Comparison of ENCODE assay signal across 8 mouse cellular contexts in the genomic region with DNA sequence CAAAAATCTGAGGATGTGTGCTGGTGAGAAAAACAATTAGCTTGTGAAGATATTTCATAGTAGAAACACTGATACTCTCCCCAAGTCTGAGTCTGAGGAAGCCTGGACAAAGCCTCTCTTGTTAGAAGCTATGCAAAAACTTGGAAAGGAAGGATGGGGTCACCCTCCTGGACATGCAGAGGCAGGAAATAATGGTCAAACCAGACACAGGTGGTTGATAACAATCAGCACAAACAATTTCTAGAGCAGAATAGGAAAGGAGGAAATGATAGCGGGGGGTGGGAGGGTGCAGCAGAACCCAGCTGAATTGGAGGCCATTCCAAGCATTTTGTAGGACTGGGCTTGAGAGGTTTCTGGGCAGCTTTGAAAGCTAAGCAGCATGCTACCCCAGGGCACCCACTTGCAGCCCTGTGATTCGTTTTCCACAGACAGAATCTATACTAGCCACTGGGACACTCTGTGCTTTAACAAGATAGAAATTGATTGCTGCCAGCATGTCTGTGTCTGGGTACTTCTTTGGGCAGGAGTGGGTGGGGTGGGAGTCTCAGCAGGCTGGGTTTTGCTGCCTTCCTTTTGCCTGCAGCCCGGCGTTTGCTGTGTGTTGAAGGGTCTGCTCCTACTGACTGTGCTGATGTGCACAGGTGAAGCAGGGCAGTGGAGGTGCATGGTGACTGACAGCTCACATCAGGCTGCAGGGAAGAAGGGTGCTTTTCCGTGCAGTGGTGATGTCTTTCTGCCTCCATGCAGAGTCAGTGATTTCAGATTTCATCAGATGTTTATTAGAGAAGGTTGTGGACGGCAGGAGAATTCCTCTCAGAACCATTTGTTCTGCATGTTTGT. TPM values are rescaled to one million over a fixed set of nuclear protein-coding genes. Genes with fewer than 3 reads are reported as not detected.
DNase-seq lines count a peak whose midpoint lies in the region; ATAC-seq and TF ChIP-seq lines count a peak whose summit lies in the region.

No protein-coding gene starts in this region.

- no peak for ATAC-seq in neural tube, embryonic 12.5 days (ENCODE audit: low FRiP score, low read depth)
- ATAC-seq in intestine, embryonic 15.5 days, result no peak; the same call in 1 of the 2 replicates
- ATAC-seq in stomach, embryonic 15.5 days (ENCODE audit: insufficient read depth, low FRiP score, low read depth), result 0 out of 2 replicates have a peak, but pooled peaks have one; percentile 36

- no peak overlapping the region for H3K4me2 ChIP-seq in neural tube, embryonic 12.5 days (replicated peaks)
- peak overlapping the region; percentile 4; the same call in 1 of the 2 replicates for H3K4me2 ChIP-seq in intestine, embryonic 15.5 days (replicated peaks)
- H3K4me2 ChIP-seq in stomach, embryonic 15.5 days, result no peak overlapping the region

- no peak for DNase-seq in gastrocnemius, adult 2 months
- no peak for DNase-seq in gastrocnemius, adult 18-20 months (ENCODE audit: low spot score)
- no peak for DNase-seq in neural tube, embryonic 10.5 days (ENCODE audit: extremely low spot score, low spot score)
- no peak for DNase-seq in layer of hippocampus, postnatal 14 days (ENCODE audit: low spot score in 2 of 2)
- no peak for DNase-seq in gastrocnemius, postnatal 14 days

- no peaks in the 10 kb centered on the region for H3K27me3 ChIP-seq in neural tube, embryonic 12.5 days (replicated peaks)
- no peaks in the 10 kb centered on the region for H3K27me3 ChIP-seq in intestine, embryonic 15.5 days (replicated peaks)
- H3K27me3 ChIP-seq in stomach, embryonic 15.5 days (replicated peaks), result no peaks in the 10 kb centered on the region

- H3K9ac ChIP-seq in neural tube, embryonic 12.5 days, result 0 out of 2 replicates have a peak overlapping the region, but pooled peaks have one; percentile 18
- no peak overlapping the region for H3K9ac ChIP-seq in intestine, embryonic 15.5 days
- no peak overlapping the region for H3K9ac ChIP-seq in stomach, embryonic 15.5 days

- no peaks in the 10 kb centered on the region for H3K9me3 ChIP-seq in neural tube, embryonic 12.5 days
- H3K9me3 ChIP-seq in intestine, embryonic 15.5 days, result no peaks in the 10 kb centered on the region
- no peaks in the 10 kb centered on the region for H3K9me3 ChIP-seq in stomach, embryonic 15.5 days

- H3K36me3 ChIP-seq in neural tube, embryonic 12.5 days, result peaks cover 7% of the 10 kb centered on the region
- H3K36me3 ChIP-seq in intestine, embryonic 15.5 days, result peaks cover 25% of the 10 kb centered on the region
- peaks cover 13% of the 10 kb centered on the region for H3K36me3 ChIP-seq in stomach, embryonic 15.5 days

- WGBS in neural tube, embryonic 12.5 days, result 60% methylated on average over 6 of the region's 6 CpGs
- 35% methylated on average over 6 of the region's 6 CpGs for WGBS in intestine, embryonic 15.5 days
- 22% methylated on average over 6 of the region's 6 CpGs for WGBS in stomach, embryonic 15.5 days

- H3K4me1 ChIP-seq in neural tube, embryonic 12.5 days, result peaks cover 12% of the 10 kb centered on the region
- peaks cover 16% of the 10 kb centered on the region for H3K4me1 ChIP-seq in intestine, embryonic 15.5 days (replicated peaks)
- peaks cover 20% of the 10 kb centered on the region for H3K4me1 ChIP-seq in stomach, embryonic 15.5 days

- peak overlapping the region; percentile 79 for H3K27ac ChIP-seq in gastrocnemius, adult 2 months
- no peak overlapping the region for H3K27ac ChIP-seq in neural tube, embryonic 12.5 days
- H3K27ac ChIP-seq in intestine, embryonic 15.5 days, result peak overlapping the region; percentile 77
- H3K27ac ChIP-seq in stomach, embryonic 15.5 days, result peak overlapping the region; percentile 78

- H3K4me3 ChIP-seq in gastrocnemius, adult 2 months, result peak overlapping the region; percentile 19
- H3K4me3 ChIP-seq in neural tube, embryonic 12.5 days, result no peak overlapping the region
- H3K4me3 ChIP-seq in intestine, embryonic 15.5 days (replicated peaks), result no peak overlapping the region
- H3K4me3 ChIP-seq in stomach, embryonic 15.5 days (replicated peaks), result no peak overlapping the region

- intact Hi-C loops in gastrocnemius, adult 2 months (cut with DNase I), result loop anchor here (5.0 kb wide), 1 partner anchor 86 kb away; a partner anchor contains a TSS
- intact Hi-C loops in gastrocnemius, postnatal 14 days (cut with DNase I; ENCODE audit: low total_unique reads), result no loop called here

- TF ChIP-seq CTCF in gastrocnemius, adult 2 months (IDR thresholded peaks at IDR 0.05), result no peak

RNA-seq across cellular contexts. Expression of a gene that starts 33.3 kb away (rescaled TPM):
- total RNA-seq in gastrocnemius, adult 2 months (2021), result 1 to 10 TPM; 5.5 to 9.0 TPM
- 1 to 10 TPM; 2.5 to 3.9 TPM for total RNA-seq in gastrocnemius, adult 18-20 months (2021)
- 5.4 and 7.2 TPM in 2 replicates for polyA plus RNA-seq in neural tube, embryonic 12.5 days (2016; fragmentation: Nextera tagmentation; extraction: Ambion mirVana)
- polyA plus RNA-seq in intestine, embryonic 15.5 days (2015; fragmentation: Nextera tagmentation; extraction: Ambion mirVana), result 25.8 and 29.4 TPM in 2 replicates
- 29.0 and 29.6 TPM in 2 replicates for polyA plus RNA-seq in stomach, embryonic 15.5 days (2015; fragmentation: Nextera tagmentation; extraction: Ambion mirVana)
- 1 to 10 TPM; 3.6 to 4.3 TPM for total RNA-seq in layer of hippocampus, postnatal 14 days (2021)
- 1 to 10 TPM; 4.2 to 7.9 TPM for total RNA-seq in gastrocnemius, postnatal 14 days (2021)
